Mouse (Mus musculus) stomach, embryonic 16.5 days (tissue): ENCODE measurements around the gene Cox10. TPM values are rescaled to one million over a fixed set of nuclear protein-coding genes. Genes with fewer than 3 reads are reported as not detected.

ENCODE experiments used
- ATAC-seq: fragments of 200-750 bp; cut with Nextera tagmentation; 2 replicates; pipeline ENCODE4 v1.8.0; 2017; ENCODE audit warnings: moderate number of reproducible peaks, moderate TSS enrichment; ENCODE audit not compliant: insufficient read depth, low FRiP score
- H3K27ac ChIP-seq: fragments of 300-500 bp; sonication (generic); 2 replicates; pipeline ENCODE4 v1.5.1; 2014; ENCODE audit warnings: low read length
- H3K27me3 ChIP-seq: fragments of 300-500 bp; sonication (generic); 2 replicates; pipeline ENCODE4 v1.6.1; 2014; ENCODE audit warnings: low read length, control low read depth, mixed read lengths; ENCODE audit not compliant: control insufficient read depth, insufficient read depth
- H3K36me3 ChIP-seq: fragments of 300-500 bp; sonication (generic); 2 replicates; pipeline ENCODE4 v1.6.1; 2014; ENCODE audit warnings: low read length; ENCODE audit not compliant: control insufficient read depth, insufficient read depth
- H3K4me1 ChIP-seq: fragments of 300-500 bp; sonication (generic); 2 replicates; pipeline ENCODE4 v1.6.1; 2014; ENCODE audit warnings: low read length, control low read depth, mixed read lengths; ENCODE audit not compliant: control insufficient read depth, insufficient read depth
- H3K4me2 ChIP-seq: fragments of 300-500 bp; sonication (generic); 2 replicates; pipeline ENCODE4 v1.6.1; 2014; ENCODE audit warnings: low read depth, low read length, mixed read lengths
- H3K4me3 ChIP-seq: fragments of 300-500 bp; sonication (generic); replicated peaks from 2 replicates; pipeline ENCODE4 v1.5.1; 2014; ENCODE audit warnings: mild to moderate bottlenecking, low read length
- H3K9ac ChIP-seq: fragments of 300-500 bp; sonication (generic); 2 replicates; pipeline ENCODE4 v1.6.1; 2014; ENCODE audit warnings: low read length
- H3K9me3 ChIP-seq: fragments of 300-500 bp; sonication (generic); replicated peaks from 2 replicates; pipeline ENCODE4 v1.6.1; 2016; ENCODE audit warnings: low read length, control low read depth; ENCODE audit not compliant: control insufficient read depth
- WGBS: fragments of 180-500 bp; shearing (Covaris S2); extraction: QIAGEN DNeasy Blood & Tissue Kit; methylation state at CpG from one replicate; pipeline ENCODE4 v1.1.7; 2014; 5-methylcytosine and 5-hydroxymethylcytosine counted together
- polyA plus RNA-seq: library from polyadenylated mRNA; unstranded; fragments of >200 nt; fragmentation: Nextera tagmentation; extraction: Ambion mirVana; gene quantifications from 2 replicates; pipeline ENCODE4 v1.2.1, GENCODE M21; 2015

Cox10 gene
- polyA plus RNA-seq, 1 experiment from 2014 or later: 23.7 TPM

- WGBS: 67% methylated on average over 9 of the region's 9 CpGs
- H3K27ac ChIP-seq: no peak overlapping the region
- ATAC-seq: no peak
These were observed 111.5 kb downstream of the Cox10 start for GRCm38 (mm10) chr11:63967641-63968387.

GRCm38 (mm10) chr11:63965437-63965836 is 113.8 kb downstream of the Cox10 start:
- WGBS: 49% methylated on average over 5 of the region's 5 CpGs
- Histone ChIP-seq H3K4me2 (no peak overlapping the region), H3K9ac (no peak overlapping the region), H3K4me1 (peaks cover 28% of the 10 kb centered on the region), H3K36me3 (no peaks in the 10 kb centered on the region), H3K27me3 (no peaks in the 10 kb centered on the region), H3K27ac (no peak overlapping the region), H3K9me3 (no peaks in the 10 kb centered on the region), H3K4me3 (no peak overlapping the region)
- no peak for ATAC-seq

More at GRCm38 (mm10) chr11:63967641-63968387, 111.5 kb downstream of the Cox10 start:
- Histone ChIP-seq H3K9me3 (no peaks in the 10 kb centered on the region), H3K27me3 (no peaks in the 10 kb centered on the region), H3K4me1 (peaks cover 28% of the 10 kb centered on the region), H3K36me3 (no peaks in the 10 kb centered on the region), H3K9ac (0 out of 2 replicates have a peak overlapping the region, but pooled peaks have one; percentile 18), H3K4me2 (no peak overlapping the region), H3K4me3 (no peak overlapping the region)

DNA sequence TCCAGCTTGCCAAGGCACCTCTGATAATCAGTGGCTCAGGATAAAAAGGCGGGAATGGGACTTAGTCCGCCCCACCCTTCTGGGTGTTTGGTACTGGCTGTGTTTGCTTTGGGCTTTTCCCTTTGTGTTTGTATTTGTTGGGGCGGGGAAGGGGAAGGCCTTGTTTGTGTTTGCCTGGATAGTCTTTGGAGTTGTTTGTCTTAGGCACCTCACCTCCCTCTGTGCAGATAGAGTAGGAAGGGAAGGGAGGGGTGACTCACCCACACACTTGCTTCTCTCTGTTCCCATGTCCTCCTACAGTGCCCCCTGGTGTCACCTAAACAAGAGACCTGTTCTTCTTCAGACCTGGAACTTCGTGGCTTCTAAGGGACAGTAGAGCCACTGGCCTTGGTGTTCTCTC is 122.1 kb downstream of the Cox10 start:
- Histone ChIP-seq H3K36me3 (no peaks in the 10 kb centered on the region), H3K4me2 (no peak overlapping the region), H3K4me3 (no peak overlapping the region), H3K9me3 (no peaks in the 10 kb centered on the region), H3K4me1 (peaks cover 21% of the 10 kb centered on the region), H3K27me3 (0 out of 2 replicates have a peak, but pooled peaks cover 3% of the 10 kb centered on the region), H3K27ac (peak overlapping the region; percentile 77), H3K9ac (no peak overlapping the region)
- WGBS: 48% methylated on average over 4 of the region's 4 CpGs
- peak; percentile 87 for ATAC-seq

GRCm38 (mm10) chr11:63956748-63957147 is 122.5 kb downstream of the Cox10 start:
- no peak overlapping the region for H3K4me2 ChIP-seq
- 38% methylated on average over 7 of the region's 7 CpGs for WGBS
- H3K27me3 ChIP-seq: 0 out of 2 replicates have a peak, but pooled peaks cover 3% of the 10 kb centered on the region
- H3K4me3 ChIP-seq: no peak overlapping the region
- peak; percentile 51 for ATAC-seq
- no peaks in the 10 kb centered on the region for H3K9me3 ChIP-seq
- H3K9ac ChIP-seq: peak overlapping the region; percentile 4; the same call in 1 of the 2 replicates
- peaks cover 21% of the 10 kb centered on the region for H3K4me1 ChIP-seq
- no peaks in the 10 kb centered on the region for H3K36me3 ChIP-seq
- H3K27ac ChIP-seq: peak overlapping the region; percentile 77

GRCm38 (mm10) chr11:63953887-63954286 is 125.4 kb downstream of the Cox10 start:
- H3K36me3 ChIP-seq: no peaks in the 10 kb centered on the region
- H3K4me3 ChIP-seq: no peak overlapping the region
- H3K27me3 ChIP-seq: 0 out of 2 replicates have a peak, but pooled peaks cover 3% of the 10 kb centered on the region
- no peaks in the 10 kb centered on the region for H3K9me3 ChIP-seq
- H3K27ac ChIP-seq: no peak overlapping the region
- no peak overlapping the region for H3K9ac ChIP-seq
- ATAC-seq: no peak
- 81% methylated on average over 2 of the region's 2 CpGs for WGBS
- no peak overlapping the region for H3K4me2 ChIP-seq
- peaks cover 21% of the 10 kb centered on the region for H3K4me1 ChIP-seq

GRCm38 (mm10) chr11:63952743-63953191 is 126.5 kb downstream of the Cox10 start:
- Histone ChIP-seq H3K4me2 (peak overlapping the region; percentile 37), H3K9ac (no peak overlapping the region), H3K4me1 (peaks cover 21% of the 10 kb centered on the region), H3K27me3 (peaks cover 6% of the 10 kb centered on the region; the same call in 1 of the 2 replicates), H3K36me3 (no peaks in the 10 kb centered on the region), H3K27ac (no peak overlapping the region), H3K4me3 (no peak overlapping the region), H3K9me3 (no peaks in the 10 kb centered on the region)
- ATAC-seq: no peak
- 47% methylated on average over 4 of the region's 4 CpGs for WGBS

- Histone ChIP-seq H3K9me3 (no peaks in the 10 kb centered on the region), H3K27me3 (peaks cover 6% of the 10 kb centered on the region; the same call in 1 of the 2 replicates), H3K36me3 (no peaks in the 10 kb centered on the region), H3K4me1 (peaks cover 21% of the 10 kb centered on the region), H3K9ac (0 out of 2 replicates have a peak overlapping the region, but pooled peaks have one; percentile 36), H3K4me2 (peak overlapping the region; percentile 37), H3K4me3 (peak overlapping the region; percentile 12; the same call in 1 of the 2 replicates), H3K27ac (no peak overlapping the region)
- 10% methylated on average over 19 of the region's 19 CpGs for WGBS
- ATAC-seq: peak; percentile 76
These were observed 127.2 kb downstream of the Cox10 start for GRCm38 (mm10) chr11:63951831-63952631.

DNA sequence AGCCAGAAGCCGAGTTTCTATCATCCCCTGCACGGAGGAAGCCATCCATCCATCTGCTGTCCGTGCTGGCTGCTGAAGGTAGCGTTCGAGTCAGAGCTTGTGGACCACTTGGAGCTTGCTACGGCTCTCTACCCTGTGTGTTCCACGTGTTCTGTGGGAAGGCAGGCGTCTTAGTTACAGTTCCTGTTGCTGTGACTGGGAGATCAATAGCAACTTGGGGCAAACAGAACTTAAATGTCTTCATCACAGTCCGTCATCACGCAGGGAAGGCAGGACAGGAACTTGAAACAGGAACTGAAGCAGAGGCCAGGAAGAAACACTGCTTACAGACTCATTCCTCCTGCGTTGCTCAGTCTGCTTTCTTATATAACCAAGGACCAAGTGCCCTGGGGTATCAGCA is 130.9 kb downstream of the Cox10 start:
- no peak for ATAC-seq
- Histone ChIP-seq H3K27ac (no peak overlapping the region), H3K27me3 (peaks cover 3% of the 10 kb centered on the region; the same call in 1 of the 2 replicates), H3K4me2 (no peak overlapping the region), H3K4me3 (no peak overlapping the region), H3K9me3 (no peaks in the 10 kb centered on the region), H3K36me3 (no peaks in the 10 kb centered on the region), H3K9ac (no peak overlapping the region), H3K4me1 (0 out of 2 replicates have a peak, but pooled peaks cover 7% of the 10 kb centered on the region)
- 81% methylated on average over 11 of the region's 11 CpGs for WGBS

GRCm38 (mm10) chr11:63947024-63947423 is 132.2 kb downstream of the Cox10 start:
- no peak overlapping the region for H3K4me3 ChIP-seq
- no peaks in the 10 kb centered on the region for H3K36me3 ChIP-seq
- no peak overlapping the region for H3K9ac ChIP-seq
- H3K27me3 ChIP-seq: peaks cover 3% of the 10 kb centered on the region; the same call in 1 of the 2 replicates
- H3K4me2 ChIP-seq: no peak overlapping the region
- no peak for ATAC-seq
- no peaks in the 10 kb centered on the region for H3K9me3 ChIP-seq
- no peak overlapping the region for H3K27ac ChIP-seq
- 80% methylated on average over 2 of the region's 2 CpGs for WGBS
- no peaks in the 10 kb centered on the region for H3K4me1 ChIP-seq
